Mouse (Mus musculus): ENCODE measurements at regions not wholly inside any gene's neighbourhood (a gene's known extent, or its start where the extent isn't known, plus 50 kb on each side); places are given as distances from the start of the nearest gene placed in this dataset.
A peak's percentile ranks its signal among the peaks of the same experiment; 100 is the strongest.

DNA sequence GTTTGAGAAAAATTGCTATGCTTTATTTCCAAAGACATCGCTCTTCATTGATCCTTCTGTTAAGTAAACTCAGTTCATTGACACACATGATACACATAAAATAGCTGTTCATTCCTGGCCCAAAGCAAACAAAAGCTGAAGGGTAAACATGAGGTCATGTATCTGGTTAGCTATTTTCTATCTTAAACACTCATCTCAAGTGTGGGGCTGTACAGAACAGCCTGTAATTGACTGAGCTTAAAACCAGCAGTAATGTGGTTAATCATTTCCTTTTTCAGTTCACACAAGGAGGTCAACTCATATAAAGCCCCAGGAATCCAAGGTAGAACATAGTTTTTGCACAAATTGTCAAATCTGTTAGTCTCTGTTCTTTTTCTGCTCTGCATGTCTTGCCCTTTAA, 94.5 kb downstream of the Cldn17 start:
- DNase-seq, result no peak

DNA sequence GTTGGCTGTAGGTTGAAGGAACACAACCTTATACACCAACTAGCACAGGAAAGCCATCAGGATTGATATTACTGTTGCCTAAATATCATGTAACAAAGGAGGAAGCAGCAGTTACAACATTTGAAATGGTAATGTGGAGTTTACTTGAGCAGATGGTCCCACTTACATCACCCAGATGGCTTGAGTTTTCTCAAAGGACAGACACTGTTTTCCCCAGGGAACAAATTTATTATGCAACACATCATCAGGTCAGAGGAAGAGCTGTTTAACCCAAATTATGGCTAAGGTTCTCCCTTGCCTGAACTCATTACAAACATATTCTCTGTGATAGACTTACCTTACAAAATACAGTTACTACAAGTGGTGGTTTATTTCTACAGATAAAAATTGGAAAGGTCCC, 98.6 kb downstream of the Cldn17 start:
- DNase-seq, result peak; percentile 18 to 19

GRCm38 (mm10) chr16:88404331-88404730, 102.4 kb downstream of the Cldn17 start:
- DNase-seq, result peak in 1 of 2 experiments; percentile 6

GRCm38 (mm10) chr16:88399881-88400280, 106.9 kb downstream of the Cldn17 start:
- no peak for DNase-seq

DNA sequence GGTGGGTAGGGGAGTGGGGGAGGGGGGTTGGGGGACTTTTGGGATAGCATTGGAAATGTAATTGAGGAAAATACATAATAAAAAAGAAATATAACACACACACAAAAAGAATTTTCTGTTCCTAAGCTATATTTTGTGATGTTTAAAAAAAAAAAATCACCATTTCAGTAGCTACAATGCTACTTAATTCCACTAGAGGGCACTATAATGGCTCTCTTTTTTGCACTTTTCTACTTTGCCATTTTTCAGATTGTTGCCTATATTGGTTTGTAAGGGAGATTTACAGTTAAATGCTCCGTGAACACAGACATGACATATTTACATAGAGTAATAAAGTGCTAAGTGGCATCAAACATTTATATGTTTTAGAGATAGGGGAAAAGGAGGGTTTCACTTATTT, 102.7 kb upstream of the Grik1 start:
- no peak for DNase-seq

GRCm38 (mm10) chr16:88381605-88382279, 91.7 kb upstream of the Grik1 start:
- no peak for DNase-seq

DNA sequence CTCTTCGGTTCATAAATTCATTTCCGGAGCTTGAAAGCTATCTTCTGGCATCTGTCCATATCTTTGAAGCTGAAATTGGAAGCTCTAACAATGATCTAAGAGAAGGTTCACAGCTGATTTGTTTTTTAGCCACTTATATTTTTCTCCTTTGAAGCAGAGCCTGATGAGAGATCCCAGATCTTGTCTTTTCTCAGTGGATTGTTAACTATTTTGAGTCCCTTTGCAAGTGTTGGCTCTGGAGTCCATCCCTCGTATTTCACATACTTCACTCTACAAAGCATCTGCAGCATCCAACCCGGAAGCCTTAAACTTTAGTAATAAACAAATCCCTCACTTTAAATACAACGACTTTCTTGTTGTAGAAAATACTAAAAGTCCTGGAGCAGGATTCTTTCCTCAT, 85.6 kb upstream of the Grik1 start:
- DNase-seq, result no peak

GRCm38 (mm10) chr16:88374612-88375011, 84.5 kb upstream of the Grik1 start:
- DNase-seq, result no peak

DNA sequence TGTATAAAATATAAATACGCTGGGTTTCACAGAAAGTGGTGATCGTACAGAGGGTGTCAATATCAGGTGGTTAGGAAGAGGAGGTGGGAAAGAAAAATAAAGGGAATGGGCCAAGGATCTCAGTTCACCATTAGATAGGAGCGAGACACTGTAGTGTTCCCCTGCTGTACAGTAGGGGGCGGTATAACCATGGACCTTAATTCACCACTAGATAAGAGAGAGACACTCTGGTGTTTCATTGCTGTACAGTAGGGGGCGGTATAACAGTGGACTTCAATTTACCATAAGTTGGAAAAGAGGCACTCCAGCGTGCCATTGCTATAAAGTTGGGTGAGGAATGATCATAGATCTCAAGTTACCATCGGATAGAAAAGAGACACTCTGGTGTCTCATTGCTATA, 82.0 kb upstream of the Grik1 start:
- DNase-seq, result peak; percentile 43 to 46

DNA sequence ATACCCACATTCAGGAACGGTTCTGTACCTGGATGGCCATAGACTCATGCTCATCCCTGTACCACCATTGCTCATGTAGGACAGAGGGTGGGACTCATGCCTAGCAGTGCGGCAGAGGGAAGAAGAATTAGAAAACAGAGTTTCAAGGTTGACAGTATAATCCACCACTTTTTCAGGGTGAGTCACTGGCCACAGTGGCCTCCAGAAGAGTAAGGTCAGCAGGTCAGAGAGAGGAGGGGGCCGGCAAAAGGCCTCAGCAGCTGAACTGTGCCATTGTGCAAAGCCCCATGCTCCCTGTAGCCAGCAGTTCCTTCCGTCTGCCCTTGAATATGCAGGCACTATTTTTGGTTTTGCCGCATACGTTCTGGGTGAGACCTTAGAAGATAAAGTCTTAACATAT, 78.1 kb upstream of the Grik1 start:
- no peak for DNase-seq

GRCm38 (mm10) chr16:88367162-88367561, 77.1 kb upstream of the Grik1 start:
- DNase-seq, result no peak

DNA sequence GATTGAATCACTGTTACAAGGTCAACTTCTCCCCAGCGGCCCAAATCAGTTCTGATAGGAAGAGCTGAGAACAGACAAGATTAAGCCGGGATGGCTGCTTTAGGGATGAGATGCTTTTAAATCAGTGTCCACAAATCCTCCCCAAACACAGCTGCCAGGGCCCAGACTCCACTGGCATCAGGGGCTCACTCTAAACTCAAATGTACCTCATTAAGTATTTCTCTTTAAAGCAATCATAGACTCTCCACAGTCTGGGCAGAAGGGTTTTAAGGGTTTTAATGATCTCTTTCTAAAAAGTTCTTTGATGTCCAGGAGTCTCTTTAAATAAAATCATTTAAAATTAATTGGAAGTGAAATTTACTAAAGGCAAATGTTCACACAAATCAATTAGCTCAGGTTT, 70.0 kb upstream of the Grik1 start:
- no peak for DNase-seq

Measured in cerebellum, adult 18-20 months (tissue).